Mouse (Mus musculus) olfactory bulb, adult 2 months (tissue): Measurements from ENCODE around the gene Chd4.

Experiments
- CTCF ChIP-seq: fragments of 200-500 bp; IDR thresholded peaks from 2 replicates; pipeline ENCODE4 v1.5.1; 2012; ENCODE audit warnings: low read depth, mild to moderate bottlenecking, low read length, moderate library complexity; ENCODE audit not compliant: insufficient read depth
- POLR2A ChIP-seq: fragments of 200-500 bp; IDR thresholded peaks from 2 replicates; pipeline ENCODE4 v1.6.1; 2012; ENCODE audit warnings: mild to moderate bottlenecking, low read depth, low read length, moderate library complexity; ENCODE audit not compliant: insufficient read depth

DNA sequence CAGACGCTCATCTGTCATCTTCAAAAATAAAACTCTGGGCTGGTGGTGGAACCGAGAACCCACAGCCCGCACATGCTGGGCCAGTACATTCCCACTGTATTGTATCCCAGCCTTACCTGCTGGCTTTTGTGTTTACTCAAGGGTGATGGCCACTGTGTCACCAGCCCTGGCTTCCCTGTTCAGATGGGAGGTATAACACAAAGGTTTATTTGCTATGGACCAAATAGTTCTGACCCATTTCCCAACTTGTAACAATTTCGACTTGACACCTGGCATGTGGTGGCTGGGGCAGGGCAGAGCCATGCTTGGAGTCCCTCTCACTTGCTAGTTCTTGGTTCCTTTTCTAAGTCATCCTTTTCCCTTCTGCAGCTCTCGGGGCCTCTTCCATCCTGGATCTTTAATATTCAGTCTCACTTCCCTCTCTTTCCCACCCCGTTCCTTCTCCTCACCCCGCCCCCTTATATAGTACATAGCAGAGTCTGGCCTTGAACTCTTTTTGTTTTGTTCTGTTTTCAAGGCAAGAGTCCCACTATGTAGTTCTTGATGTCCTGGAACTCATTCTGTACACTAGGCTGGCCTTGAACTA lies 12.9 kb upstream of the Chd4 start:
- TF ChIP-seq CTCF (no peak), POLR2A (no peak)
